Comparison of ENCODE assay signal across 21 mouse cellular contexts in genomic region chr14:73402296-73403035, GRCm38 (mm10). TPM values are rescaled to one million over a fixed set of nuclear protein-coding genes. Genes with fewer than 3 reads are reported as not detected.
DNase-seq lines count a peak whose midpoint lies in the region; TF ChIP-seq lines count a peak whose summit lies in the region.
"Had no signal": no experiment of that assay in that cellular context is flagged by ENCODE, and none has a peak within 500 bp of the region (broad histone marks: within the 10 kb centered on the region; RNA-seq: fewer than 3 reads in every experiment).

No protein-coding gene starts in this region.

- no peaks in the 10 kb centered on the region for H3K27me3 ChIP-seq in spleen, adult 2 months (ENCODE audit: control insufficient read depth, insufficient read depth, low read length)
- H3K27me3 ChIP-seq: hindbrain, embryonic 15.5 days; neural tube, embryonic 15.5 days; Patski had no signal

- H3K79me2 ChIP-seq in macrophage (ENCODE audit: inconsistent target), result no peaks in the 10 kb centered on the region

- 53% methylated on average over 11 of the region's 11 CpGs for WGBS in spleen, adult 2 months
- 48% methylated on average over 9 of the region's 11 CpGs for WGBS in macrophage (ENCODE audit: missing documents)

- H3K36me3 ChIP-seq in spleen, adult 2 months (ENCODE audit: control insufficient read depth, insufficient read depth, low read length), result no peaks in the 10 kb centered on the region
- H3K36me3 ChIP-seq in macrophage (ENCODE audit: inconsistent target), result no peaks in the 10 kb centered on the region
- H3K36me3 ChIP-seq: embryonic facial prominence, embryonic 10.5 days; hindbrain, embryonic 15.5 days; limb, embryonic 10.5 days; midbrain, embryonic 10.5 days; neural tube, embryonic 15.5 days had no signal

- no peak for TF ChIP-seq CTCF in spleen, adult 2 months (IDR thresholded peaks at IDR 0.05; ENCODE audit: extremely low read depth, insufficient read depth, insufficient read length, insufficient replicate concordance)

- peaks cover 15% of the 10 kb centered on the region; the same call in 1 of the 2 replicates for H3K4me1 ChIP-seq in spleen, adult 2 months (ENCODE audit: control insufficient read depth, insufficient read depth, insufficient read length)
- H3K4me1 ChIP-seq in brown adipose tissue, adult 24 weeks (ENCODE audit: control insufficient read depth, insufficient read depth, insufficient read length, low read length), result peaks cover 10% of the 10 kb centered on the region
- H3K4me1 ChIP-seq: hindbrain, embryonic 15.5 days had no signal

- peak overlapping the region; percentile 10; the same call in 1 of the 2 replicates for H3K27ac ChIP-seq in spleen, adult 2 months (ENCODE audit: insufficient read depth, low read length)
- H3K27ac ChIP-seq in brown adipose tissue, adult 24 weeks (replicated peaks; ENCODE audit: low read depth, low read length), result peak overlapping the region; percentile 43
- H3K27ac ChIP-seq in macrophage, result peak overlapping the region; percentile 68
- H3K27ac ChIP-seq: embryonic facial prominence, embryonic 10.5 days; hindbrain, embryonic 15.5 days; limb, embryonic 10.5 days; midbrain, embryonic 10.5 days; neural tube, embryonic 15.5 days had no signal

- H3K4me3 ChIP-seq in spleen, adult 2 months (ENCODE audit: extremely low read depth, insufficient read depth, insufficient read length), result no peak overlapping the region
- H3K4me3 ChIP-seq in brown adipose tissue, adult 24 weeks (ENCODE audit: insufficient read depth, low read depth, low read length), result no peak overlapping the region
- no peak overlapping the region for H3K4me3 ChIP-seq in macrophage (ENCODE audit: inconsistent target)
- H3K4me3 ChIP-seq: embryonic facial prominence, embryonic 10.5 days; erythroblast, embryonic 14.5 days; hindbrain, embryonic 15.5 days; limb, embryonic 10.5 days; midbrain, embryonic 10.5 days; neural tube, embryonic 15.5 days had no signal

- DNase-seq in spleen, adult 2 months (ENCODE audit: low read depth in 1 of 2, low spot score in 2 of 2), result no peak
- no peak for DNase-seq in spleen, adult 12 weeks (ENCODE audit: low spot score)
- DNase-seq in urinary bladder, adult 18-20 months (ENCODE audit: low spot score in 2 of 2), result no peak
- DNase-seq in cerebellum, adult 8-10 months, result no peak
- DNase-seq in lung, postnatal 36 days, result no peak
- DNase-seq: cerebellum, adult 9-11 months; gastrocnemius, postnatal 14 days; heart, postnatal 14 days; kidney, adult 8-10 months; layer of hippocampus, postnatal 36 days; lung, embryonic 14.5 days; retina, postnatal 1 day had no signal

- no peak for TF ChIP-seq POLR2A in spleen, adult 2 months (IDR thresholded peaks at IDR 0.05; ENCODE audit: low read depth, low read length)

RNA-seq across cellular contexts. Expression of gene Itm2b, which starts 17.4 kb away (rescaled TPM):
- polyA plus RNA-seq in spleen, adult 2 months (2012; rRNA removed), result 567 and 602 TPM in 2 replicates
- polyA plus RNA-seq in brown adipose tissue, adult 24 weeks (2012; ENCODE audit: insufficient read depth, insufficient read length, missing spikeins), result 1,115 and 1,308 TPM in 2 replicates
- total RNA-seq in macrophage (2018; cell fraction: chromatin; rRNA removed), result 100 to 1,000 TPM in 25 of 26 experiments, 10 to 100 TPM in 1; 99.9 to 715 (median 297) TPM
- 1,000 to 10,000 TPM; 2,781 to 4,191 (median 3,475) TPM for total RNA-seq in macrophage (2018; cell fraction: cytosol; rRNA removed)
- 1,000 to 10,000 TPM in 24 of 26 experiments, 100 to 1,000 TPM in 2; 559 to 2,630 (median 1,649) TPM for total RNA-seq in macrophage (2018; cell fraction: nucleus; rRNA removed)
- polyA plus RNA-seq in macrophage (2018), result 3,192 to 6,999 TPM (median 6,128 TPM) in 3 replicates

Comparison
In these comparisons a context has a peak if more than half of its experiments do, and no peak if none do; other contexts are left out.
1. H3K27ac ChIP-seq: peak in every context shown above with its lines; median percentile 68 in macrophage; 43 in brown adipose tissue, adult 24 weeks; 10 in spleen, adult 2 months.